Mouse (Mus musculus): ENCODE measurements around the gene Smad9. TPM values are rescaled to one million over a fixed set of nuclear protein-coding genes. Genes with fewer than 3 reads are reported as not detected.
A peak's percentile ranks its signal among the peaks of the same experiment; 100 is the strongest.

Gene Smad9
- polyA plus RNA-seq, 1 experiment from 2014 or later = 0.06 TPM

DNA sequence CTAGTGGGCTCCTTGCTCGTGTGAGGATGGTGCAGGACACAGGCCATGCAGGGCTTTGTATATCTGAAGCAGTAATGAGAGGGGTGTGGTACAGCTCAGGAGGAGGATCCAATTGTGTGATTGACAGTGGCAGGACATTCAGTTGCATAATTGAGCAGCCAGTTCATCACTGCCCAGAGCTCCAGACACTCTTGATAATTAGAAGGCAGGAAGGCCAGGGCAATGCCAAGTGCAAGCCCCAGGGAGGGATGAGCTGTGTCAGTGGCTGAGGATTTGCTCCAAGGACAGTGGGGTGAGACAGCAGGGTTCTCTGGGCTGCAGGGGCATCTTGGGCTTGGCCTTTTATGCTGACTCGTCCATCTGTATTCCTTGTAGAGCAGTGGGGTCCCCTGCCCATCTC, 35.2 kb downstream of the Smad9 start:
- Histone ChIP-seq H3K36me3 (replicated peaks) (no peaks in the 10 kb centered on the region), H3K4me1 (replicated peaks) (no peaks in the 10 kb centered on the region), H3K9me3 (replicated peaks) (0 out of 2 replicates have a peak, but pooled peaks cover 2% of the 10 kb centered on the region), H3K4me3 (replicated peaks) (no peak overlapping the region), H3K4me2 (no peak overlapping the region), H3K27ac (replicated peaks) (no peak overlapping the region), H3K9ac (no peak overlapping the region), H3K27me3 (no peaks in the 10 kb centered on the region)
- WGBS (ENCODE audit: insufficient replicate concordance) = 27% methylated on average over 2 of the region's 2 CpGs
- ATAC-seq (ENCODE audit: insufficient read depth) = no peak

DNA sequence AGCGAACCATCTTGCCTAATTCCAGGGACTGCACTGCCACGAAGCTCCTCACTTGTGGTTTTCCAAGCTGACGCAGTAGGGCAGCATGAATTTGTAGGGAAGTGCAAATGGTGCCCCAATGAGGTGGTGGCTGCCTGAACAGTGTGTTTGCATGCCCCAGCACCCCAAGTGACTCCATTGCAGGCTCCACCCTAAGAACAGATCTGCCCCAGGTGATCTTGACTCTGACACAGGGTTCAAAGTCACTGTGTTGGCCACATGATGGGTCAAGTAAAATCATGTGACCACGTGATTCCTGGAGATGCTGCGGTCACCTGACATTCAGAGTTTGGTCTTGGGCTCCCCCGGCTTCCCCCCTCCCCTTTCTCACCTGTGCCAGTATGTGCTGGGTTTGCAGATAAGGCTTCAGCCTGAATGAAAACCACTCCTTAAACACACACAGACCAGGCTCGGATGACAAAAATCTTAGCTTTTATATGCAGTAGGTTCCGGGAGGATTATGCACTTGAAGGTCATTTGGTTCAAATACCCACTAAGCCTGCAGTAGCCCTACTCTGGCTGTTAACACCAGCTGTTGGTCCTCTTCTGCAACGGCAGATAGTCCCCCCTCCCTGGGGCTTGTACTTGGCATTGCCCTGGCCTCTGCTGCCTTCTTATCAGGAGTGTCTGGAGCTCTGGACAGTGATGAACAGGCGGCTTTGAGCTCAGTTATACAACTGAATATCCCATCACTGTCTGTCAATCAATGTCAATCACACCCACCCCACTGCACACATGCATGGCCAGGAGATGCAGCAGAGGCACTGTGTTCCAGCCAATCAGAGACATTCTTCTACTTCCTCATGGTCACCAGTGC, 36.7 kb downstream of the Smad9 start:
- no peaks in the 10 kb centered on the region for H3K27me3 ChIP-seq
- no peaks in the 10 kb centered on the region for H3K36me3 ChIP-seq (replicated peaks)
- WGBS (ENCODE audit: insufficient replicate concordance) = 53% methylated on average over 10 of the region's 10 CpGs
- H3K9ac ChIP-seq = no peak overlapping the region
- H3K9me3 ChIP-seq (replicated peaks) = 0 out of 2 replicates have a peak, but pooled peaks cover 2% of the 10 kb centered on the region
- no peak overlapping the region for H3K4me3 ChIP-seq (replicated peaks)
- H3K4me1 ChIP-seq (replicated peaks) = no peaks in the 10 kb centered on the region
- no peak for ATAC-seq (ENCODE audit: insufficient read depth)
- H3K4me2 ChIP-seq = no peak overlapping the region
- H3K27ac ChIP-seq (replicated peaks) = no peak overlapping the region

DNA sequence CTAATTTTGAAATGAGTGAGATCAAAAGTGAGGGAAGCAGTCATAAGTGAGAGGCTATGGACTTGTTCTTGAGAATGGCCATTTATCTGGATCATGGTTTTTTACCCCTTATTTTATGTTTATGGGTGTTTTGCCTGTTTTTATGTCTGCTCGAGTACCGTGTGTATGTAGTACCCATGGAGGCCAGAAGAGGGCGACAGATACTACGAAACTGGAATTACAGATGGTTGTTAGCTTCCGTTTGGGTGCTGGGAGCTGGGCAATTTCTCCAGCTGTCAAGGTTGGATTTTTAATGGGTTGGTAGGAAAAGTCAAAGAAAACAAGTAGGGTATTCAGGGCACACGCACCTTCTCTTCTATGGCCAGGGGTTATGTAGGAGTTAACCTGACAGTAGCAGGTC, 38.4 kb downstream of the Smad9 start:
- Histone ChIP-seq H3K36me3 (replicated peaks) (no peaks in the 10 kb centered on the region), H3K9me3 (replicated peaks) (0 out of 2 replicates have a peak, but pooled peaks cover 2% of the 10 kb centered on the region), H3K9ac (no peak overlapping the region), H3K27ac (replicated peaks) (no peak overlapping the region), H3K4me3 (replicated peaks) (no peak overlapping the region), H3K4me1 (replicated peaks) (no peaks in the 10 kb centered on the region), H3K4me2 (no peak overlapping the region), H3K27me3 (no peaks in the 10 kb centered on the region)
- ATAC-seq (ENCODE audit: insufficient read depth) = no peak
- WGBS (ENCODE audit: insufficient replicate concordance) = 69% methylated on average over 6 of the region's 6 CpGs

DNA sequence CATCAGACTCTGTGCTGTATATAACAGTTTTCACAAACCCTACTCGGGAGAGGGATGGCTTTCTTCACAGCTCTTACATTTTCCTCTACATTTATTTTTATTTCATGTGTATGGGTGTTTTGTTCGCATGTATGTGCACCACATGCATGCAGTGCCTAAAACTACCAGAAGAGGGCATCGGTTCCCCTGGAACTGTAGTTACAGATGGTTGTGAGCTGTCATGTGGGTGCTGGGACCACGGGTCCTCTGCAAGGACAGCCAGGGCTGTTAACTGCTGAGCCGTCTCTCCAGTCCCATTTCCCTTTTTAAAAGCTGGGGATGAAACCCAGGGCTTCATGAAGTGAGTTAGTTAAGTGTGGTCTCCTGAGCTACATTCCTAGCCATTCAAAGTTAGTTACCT, 40.0 kb downstream of the Smad9 start:
- Histone ChIP-seq H3K36me3 (replicated peaks) (no peaks in the 10 kb centered on the region), H3K4me2 (no peak overlapping the region), H3K27me3 (no peaks in the 10 kb centered on the region), H3K27ac (replicated peaks) (no peak overlapping the region), H3K9ac (no peak overlapping the region), H3K9me3 (replicated peaks) (0 out of 2 replicates have a peak, but pooled peaks cover 2% of the 10 kb centered on the region), H3K4me1 (replicated peaks) (no peaks in the 10 kb centered on the region), H3K4me3 (replicated peaks) (no peak overlapping the region)
- no peak for ATAC-seq (ENCODE audit: insufficient read depth)
- WGBS (ENCODE audit: insufficient replicate concordance) = 74% methylated on average over 5 of the region's 5 CpGs

DNA sequence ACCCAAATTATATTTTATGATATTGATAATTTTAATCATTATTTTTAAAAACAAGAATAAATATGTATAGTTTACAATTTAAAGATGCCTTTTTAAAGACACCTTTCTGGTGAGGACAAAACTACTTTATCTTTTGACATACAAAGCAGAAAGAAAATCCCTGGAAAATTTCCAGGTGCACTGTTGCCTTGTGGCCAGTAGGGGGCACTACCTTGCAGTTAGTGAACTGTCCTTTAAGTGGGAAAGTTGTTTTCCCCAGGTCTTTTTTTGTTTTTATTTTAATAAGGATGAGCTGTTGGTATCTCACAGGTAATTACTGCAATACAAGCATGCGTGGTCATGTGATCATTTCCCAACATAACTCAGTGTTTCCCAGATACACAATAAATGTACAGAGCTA, 40.4 kb downstream of the Smad9 start:
- Histone ChIP-seq H3K4me2 (no peak overlapping the region), H3K9ac (no peak overlapping the region), H3K36me3 (replicated peaks) (no peaks in the 10 kb centered on the region), H3K4me1 (replicated peaks) (no peaks in the 10 kb centered on the region), H3K27me3 (no peaks in the 10 kb centered on the region), H3K27ac (replicated peaks) (no peak overlapping the region), H3K4me3 (replicated peaks) (no peak overlapping the region), H3K9me3 (replicated peaks) (0 out of 2 replicates have a peak, but pooled peaks cover 2% of the 10 kb centered on the region)
- WGBS (ENCODE audit: insufficient replicate concordance) = 78% methylated on average over 1 of the region's 1 CpGs
- ATAC-seq (ENCODE audit: insufficient read depth) = no peak

DNA sequence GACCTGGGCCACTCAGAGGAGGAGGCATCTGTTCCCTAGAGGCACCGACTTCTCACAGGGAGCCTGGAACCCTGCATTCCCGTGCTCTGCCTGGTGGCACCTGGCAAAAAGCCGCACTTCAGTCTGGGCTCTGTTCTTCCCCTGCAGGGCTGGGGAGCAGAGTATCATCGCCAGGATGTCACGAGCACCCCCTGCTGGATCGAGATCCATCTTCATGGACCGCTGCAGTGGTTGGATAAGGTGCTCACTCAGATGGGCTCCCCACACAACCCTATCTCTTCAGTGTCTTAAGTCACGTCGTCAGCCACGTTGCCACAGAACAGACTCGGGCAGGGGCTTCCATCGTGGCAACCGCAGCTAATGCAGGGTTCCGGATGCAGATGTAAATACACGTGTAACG, 41.8 kb downstream of the Smad9 start:
- H3K9ac ChIP-seq = no peak overlapping the region
- no peak overlapping the region for H3K4me2 ChIP-seq
- 0 out of 2 replicates have a peak, but pooled peaks cover 2% of the 10 kb centered on the region for H3K9me3 ChIP-seq (replicated peaks)
- no peak overlapping the region for H3K4me3 ChIP-seq (replicated peaks)
- H3K4me1 ChIP-seq (replicated peaks) = no peaks in the 10 kb centered on the region
- WGBS (ENCODE audit: insufficient replicate concordance) = 31% methylated on average over 16 of the region's 16 CpGs
- no peak overlapping the region for H3K27ac ChIP-seq (replicated peaks)
- no peak for ATAC-seq (ENCODE audit: insufficient read depth)
- no peaks in the 10 kb centered on the region for H3K36me3 ChIP-seq (replicated peaks)
- H3K27me3 ChIP-seq = no peaks in the 10 kb centered on the region

DNA sequence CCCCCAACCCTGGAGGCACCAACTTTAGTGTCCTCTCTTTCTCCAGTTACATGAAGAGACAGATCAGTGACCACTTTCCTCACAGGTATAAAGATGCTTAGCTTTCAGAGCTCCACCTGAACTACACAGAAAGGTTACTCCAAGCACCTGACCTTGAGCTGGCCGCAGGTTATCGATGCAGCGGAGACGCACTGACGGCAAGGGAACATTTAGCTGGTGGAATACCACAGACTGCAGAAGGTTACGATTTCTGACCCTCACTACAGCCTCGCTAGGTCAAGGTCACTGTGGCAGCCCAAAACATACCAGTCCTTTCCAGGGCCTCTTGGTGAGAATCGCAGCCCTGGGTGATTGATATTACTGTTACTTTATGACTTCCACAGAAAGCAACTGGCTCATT, 48.3 kb downstream of the Smad9 start:
- 86% methylated on average over 8 of the region's 8 CpGs for WGBS (ENCODE audit: insufficient replicate concordance)
- ATAC-seq (ENCODE audit: insufficient read depth) = no peak

DNA sequence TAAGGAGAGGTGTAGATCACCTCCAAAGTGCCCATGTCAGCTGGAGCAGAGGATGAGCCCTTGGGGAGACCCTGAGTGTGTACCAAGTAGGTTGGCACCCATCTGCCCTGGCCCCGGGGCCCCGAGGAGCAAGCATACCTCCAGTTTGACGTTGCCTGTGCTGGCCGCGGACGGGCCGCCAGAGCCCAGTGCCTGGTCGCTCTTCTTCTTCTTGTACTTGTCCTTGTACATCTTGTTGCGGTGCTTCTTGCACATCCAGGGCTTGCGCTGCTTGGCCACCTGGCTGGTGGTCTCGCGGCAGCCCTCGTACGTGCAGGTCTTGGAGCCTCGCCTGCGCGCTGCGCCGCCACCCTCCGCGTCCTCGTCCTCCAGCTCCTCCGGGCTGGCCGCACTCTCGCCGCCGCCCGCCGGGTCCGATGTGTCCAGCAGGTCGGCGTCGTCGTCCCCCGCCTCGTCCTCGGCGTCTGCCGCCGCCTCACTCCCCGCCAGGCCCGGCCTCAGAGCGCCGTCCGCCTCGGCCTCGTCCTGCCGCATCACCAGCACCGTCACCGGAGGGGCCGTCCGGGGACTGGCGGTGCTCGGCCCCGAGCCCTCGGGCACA, 51.8 kb downstream of the Smad9 start:
- Histone ChIP-seq H3K4me1 (replicated peaks) (peaks cover 30% of the 10 kb centered on the region), H3K9ac (peak overlapping the region; percentile 98), H3K4me3 (replicated peaks) (peak overlapping the region; percentile 91), H3K27ac (replicated peaks) (peak overlapping the region; percentile 90), H3K27me3 (0 out of 2 replicates have a peak, but pooled peaks cover 3% of the 10 kb centered on the region), H3K9me3 (replicated peaks) (no peaks in the 10 kb centered on the region), H3K4me2 (peak overlapping the region; percentile 98), H3K36me3 (replicated peaks) (peaks cover 18% of the 10 kb centered on the region)
- peak; percentile 72 for ATAC-seq (ENCODE audit: insufficient read depth)
- WGBS (ENCODE audit: insufficient replicate concordance) = under 1% methylated on average over 56 of the region's 56 CpGs

More for the DNA sequence above, 48.3 kb downstream of the Smad9 start:
- no peak overlapping the region for H3K27ac ChIP-seq (replicated peaks)
- H3K9me3 ChIP-seq (replicated peaks) = no peaks in the 10 kb centered on the region
- H3K4me1 ChIP-seq (replicated peaks) = peaks cover 26% of the 10 kb centered on the region
- no peak overlapping the region for H3K4me2 ChIP-seq
- no peak overlapping the region for H3K4me3 ChIP-seq (replicated peaks)
- no peaks in the 10 kb centered on the region for H3K27me3 ChIP-seq
- no peak overlapping the region for H3K9ac ChIP-seq
- peaks cover 18% of the 10 kb centered on the region for H3K36me3 ChIP-seq (replicated peaks)

DNA sequence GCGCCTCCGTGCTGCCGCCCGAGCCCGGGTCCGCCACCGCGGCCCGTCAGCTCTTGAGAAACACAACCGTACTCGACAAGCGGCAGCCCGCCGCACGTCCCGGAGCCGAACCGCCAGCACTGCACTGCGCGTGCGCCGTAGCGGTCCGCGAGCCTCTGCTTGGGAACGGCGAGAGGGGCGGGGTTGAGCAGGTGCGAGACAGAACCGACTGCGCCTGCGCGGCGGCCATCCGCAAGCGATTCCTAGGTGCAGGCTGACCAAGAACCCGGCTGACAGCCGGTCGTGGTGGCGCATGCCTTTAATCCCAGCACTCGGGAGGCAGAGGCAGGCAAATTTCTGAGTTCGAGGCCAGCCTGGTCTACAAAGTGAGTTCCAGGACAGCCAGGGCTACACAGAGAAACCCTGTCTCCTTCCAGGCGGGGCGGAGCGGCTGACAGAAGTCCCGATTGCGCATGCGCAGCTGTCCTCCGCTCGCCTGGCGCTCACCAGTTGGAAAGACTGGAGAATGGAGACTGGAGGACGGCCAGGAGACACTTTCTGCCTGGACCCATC, 52.4 kb downstream of the Smad9 start, which contains the start of gene Rfxap:
Gene Rfxap (minus strand): TSS at position 126 of the 552 bp plus-strand sequence.
- under 1% methylated on average over 52 of the region's 52 CpGs for WGBS (ENCODE audit: insufficient replicate concordance)

DNA sequence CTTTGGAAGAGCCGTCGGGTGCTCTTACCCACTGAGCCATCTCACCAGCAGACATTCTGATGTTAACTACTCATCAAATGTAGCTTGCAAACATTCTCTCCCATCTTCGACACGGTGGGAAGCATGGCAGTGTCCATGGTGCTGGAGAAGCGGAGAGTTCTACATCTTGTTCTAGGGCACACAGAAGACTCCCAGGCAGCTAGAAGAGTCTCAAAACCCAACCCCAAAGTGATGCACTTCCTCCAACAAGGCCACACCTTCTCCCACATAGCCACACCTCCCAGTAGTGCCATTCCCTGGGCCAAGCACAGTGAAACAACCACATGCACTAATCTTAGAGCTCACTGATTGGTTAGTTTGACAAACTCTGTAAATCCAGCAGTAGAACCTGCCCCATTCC, 53.7 kb downstream of the Smad9 start:
- Histone ChIP-seq H3K4me1 (replicated peaks) (peaks cover 30% of the 10 kb centered on the region), H3K9me3 (replicated peaks) (no peaks in the 10 kb centered on the region), H3K4me2 (no peak overlapping the region), H3K36me3 (replicated peaks) (peaks cover 10% of the 10 kb centered on the region), H3K27me3 (0 out of 2 replicates have a peak, but pooled peaks cover 6% of the 10 kb centered on the region), H3K27ac (replicated peaks) (no peak overlapping the region), H3K9ac (no peak overlapping the region), H3K4me3 (replicated peaks) (no peak overlapping the region)
- WGBS (ENCODE audit: insufficient replicate concordance) = 54% methylated on average over 5 of the region's 5 CpGs
- no peak for ATAC-seq (ENCODE audit: insufficient read depth)

More for the DNA sequence above, 52.4 kb downstream of the Smad9 start, which contains the start of gene Rfxap:
- H3K4me3 ChIP-seq (replicated peaks) = peak within 1 kb of the TSS; percentile 91
- peak within 1 kb of the TSS; percentile 90 for H3K27ac ChIP-seq (replicated peaks)
- H3K36me3 ChIP-seq (replicated peaks) = peaks cover 18% of the 10 kb centered on the region
- H3K27me3 ChIP-seq = 0 out of 2 replicates have a peak, but pooled peaks cover 3% of the 10 kb centered on the region
- peak; percentile 92 for ATAC-seq (ENCODE audit: insufficient read depth)
- peaks cover 30% of the 10 kb centered on the region for H3K4me1 ChIP-seq (replicated peaks)
- peak within 1 kb of the TSS; percentile 98 for H3K4me2 ChIP-seq
- no peaks in the 10 kb centered on the region for H3K9me3 ChIP-seq (replicated peaks)
- H3K9ac ChIP-seq = peak within 1 kb of the TSS; percentile 98

DNA sequence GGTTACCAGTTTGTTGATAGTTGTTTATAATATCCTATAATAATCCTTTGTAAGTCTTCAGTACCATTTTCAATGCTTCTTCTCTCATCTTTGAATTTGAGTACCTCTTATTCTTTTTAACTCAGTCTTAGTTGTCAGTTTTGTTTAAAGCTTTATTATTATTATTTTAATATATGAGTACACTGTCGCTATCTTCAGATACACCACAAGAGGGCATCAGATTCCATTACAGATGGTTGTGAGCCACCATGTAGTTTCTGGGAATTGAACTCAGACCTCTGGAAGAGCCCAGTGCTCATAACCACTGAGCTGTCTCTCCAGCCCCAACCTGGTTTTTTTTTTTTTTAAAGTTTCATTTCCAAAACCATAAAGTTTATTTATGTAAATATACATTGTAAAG, 56.2 kb downstream of the Smad9 start:
- Histone ChIP-seq H3K4me3 (replicated peaks) (no peak overlapping the region), H3K36me3 (replicated peaks) (no peaks in the 10 kb centered on the region), H3K27me3 (0 out of 2 replicates have a peak, but pooled peaks cover 6% of the 10 kb centered on the region), H3K27ac (replicated peaks) (no peak overlapping the region), H3K9me3 (replicated peaks) (no peaks in the 10 kb centered on the region), H3K9ac (no peak overlapping the region), H3K4me1 (replicated peaks) (peaks cover 15% of the 10 kb centered on the region), H3K4me2 (no peak overlapping the region)
- 42% methylated on average over 1 of the region's 1 CpGs for WGBS (ENCODE audit: insufficient replicate concordance)
- no peak for ATAC-seq (ENCODE audit: insufficient read depth)

Measured in liver, embryonic 15.5 days (tissue).